Mouse (Mus musculus) stomach, embryonic 14.5 days (tissue): ENCODE measurements around the gene Ccno. TPM values are rescaled to one million over a fixed set of nuclear protein-coding genes. Genes with fewer than 3 reads are reported as not detected.

Experiments used
- ATAC-seq: fragments of 200-750 bp; cut with Nextera tagmentation; 2 replicates; pipeline ENCODE4 v1.8.0; 2017; ENCODE audit warnings: low read depth, moderate TSS enrichment; ENCODE audit not compliant: insufficient number of reproducible peaks, insufficient read depth, low FRiP score
- H3K27ac ChIP-seq: fragments of 300-500 bp; sonication (generic); 2 replicates; pipeline ENCODE4 v1.5.1; 2014; ENCODE audit warnings: mild to moderate bottlenecking, low read length, moderate library complexity, mixed read lengths
- H3K27me3 ChIP-seq: fragments of 300-500 bp; sonication (generic); 2 replicates; pipeline ENCODE4 v1.6.1; 2014; ENCODE audit warnings: low read length, control low read depth, mixed read lengths; ENCODE audit not compliant: control insufficient read depth, insufficient read depth
- H3K36me3 ChIP-seq: fragments of 300-500 bp; sonication (generic); 2 replicates; pipeline ENCODE4 v1.6.1; 2014; ENCODE audit warnings: mild to moderate bottlenecking, control low read depth, low read length, moderate library complexity, mixed read lengths; ENCODE audit not compliant: control insufficient read depth, insufficient read depth
- H3K4me1 ChIP-seq: fragments of 300-500 bp; sonication (generic); 2 replicates; pipeline ENCODE4 v1.6.1; 2014; ENCODE audit warnings: low read length, control low read depth, mixed read lengths; ENCODE audit not compliant: control insufficient read depth, insufficient read depth
- H3K4me2 ChIP-seq: fragments of 300-500 bp; sonication (generic); replicated peaks from 2 replicates; pipeline ENCODE4 v1.6.1; 2014; ENCODE audit warnings: low read depth, low read length, control low read depth
- H3K4me3 ChIP-seq: fragments of 300-500 bp; sonication (generic); 2 replicates; pipeline ENCODE4 v1.5.1; 2014; ENCODE audit warnings: low read depth, low read length, control low read depth
- H3K9ac ChIP-seq: fragments of 300-500 bp; sonication (generic); replicated peaks from 2 replicates; pipeline ENCODE4 v1.6.1; 2014; ENCODE audit warnings: low read depth, mild to moderate bottlenecking, control low read depth, low read length, moderate library complexity, mixed read lengths
- H3K9me3 ChIP-seq: fragments of 300-500 bp; sonication (generic); 2 replicates; pipeline ENCODE4 v1.6.1; 2016; ENCODE audit warnings: low read depth, low read length, control low read depth; ENCODE audit not compliant: control insufficient read depth
- WGBS: fragments of 180-500 bp; shearing (Covaris S2); extraction: QIAGEN DNeasy Blood & Tissue Kit; methylation state at CpG from one replicate; pipeline ENCODE4 v1.1.7; 2014; 5-methylcytosine and 5-hydroxymethylcytosine counted together
- polyA plus RNA-seq: library from polyadenylated mRNA; unstranded; fragments of >200 nt; fragmentation: Nextera tagmentation; extraction: Ambion mirVana; gene quantifications from 2 replicates; pipeline ENCODE4 v1.2.1, GENCODE M21; 2014

Ccno gene
- polyA plus RNA-seq, 1 experiment from 2014 or later = 0.35 TPM

GRCm38 (mm10) chr13:113021521-113021920, 33.9 kb downstream of the Ccno start:
- Histone ChIP-seq H3K4me1 (no peaks in the 10 kb centered on the region), H3K36me3 (no peaks in the 10 kb centered on the region), H3K9ac (no peak overlapping the region), H3K9me3 (no peaks in the 10 kb centered on the region), H3K4me3 (no peak overlapping the region), H3K27ac (no peak overlapping the region), H3K4me2 (no peak overlapping the region), H3K27me3 (no peaks in the 10 kb centered on the region)
- no peak for ATAC-seq
- WGBS = 85% methylated on average over 2 of the region's 2 CpGs

GRCm38 (mm10) chr13:113022467-113022866, 34.9 kb downstream of the Ccno start:
- Histone ChIP-seq H3K4me1 (no peaks in the 10 kb centered on the region), H3K27me3 (no peaks in the 10 kb centered on the region), H3K27ac (no peak overlapping the region), H3K9me3 (no peaks in the 10 kb centered on the region), H3K4me3 (no peak overlapping the region), H3K4me2 (no peak overlapping the region), H3K36me3 (no peaks in the 10 kb centered on the region), H3K9ac (no peak overlapping the region)
- WGBS = 66% methylated on average over 8 of the region's 8 CpGs
- no peak for ATAC-seq

- Histone ChIP-seq H3K9me3 (no peaks in the 10 kb centered on the region), H3K4me2 (no peak overlapping the region), H3K27ac (no peak overlapping the region), H3K27me3 (no peaks in the 10 kb centered on the region), H3K4me3 (no peak overlapping the region), H3K36me3 (no peaks in the 10 kb centered on the region), H3K4me1 (no peaks in the 10 kb centered on the region), H3K9ac (no peak overlapping the region)
- no peak for ATAC-seq
- WGBS = 67% methylated on average over 17 of the region's 17 CpGs
Measured at GRCm38 (mm10) chr13:113023274-113024143, 35.9 kb downstream of the Ccno start.

GRCm38 (mm10) chr13:113031351-113031750, 43.7 kb downstream of the Ccno start:
- no peaks in the 10 kb centered on the region for H3K36me3 ChIP-seq
- no peaks in the 10 kb centered on the region for H3K9me3 ChIP-seq
- no peak overlapping the region for H3K27ac ChIP-seq
- ATAC-seq = no peak
- H3K4me1 ChIP-seq = peaks cover 10% of the 10 kb centered on the region; the same call in 1 of the 2 replicates
- H3K9ac ChIP-seq = no peak overlapping the region
- WGBS = 2% methylated on average over 7 of the region's 7 CpGs
- peak overlapping the region; percentile 50 for H3K4me3 ChIP-seq
- H3K4me2 ChIP-seq = peak overlapping the region; percentile 99
- peaks cover 16% of the 10 kb centered on the region for H3K27me3 ChIP-seq

GRCm38 (mm10) chr13:113031792-113032571, 44.4 kb downstream of the Ccno start:
- peak; percentile 44 for ATAC-seq
- H3K27ac ChIP-seq = no peak overlapping the region
- peak overlapping the region; percentile 99 for H3K4me2 ChIP-seq
- H3K9ac ChIP-seq = peak overlapping the region; percentile 36
- under 1% methylated on average over 40 of the region's 40 CpGs for WGBS
- H3K4me1 ChIP-seq = peaks cover 10% of the 10 kb centered on the region; the same call in 1 of the 2 replicates
- no peaks in the 10 kb centered on the region for H3K9me3 ChIP-seq
- H3K4me3 ChIP-seq = peak overlapping the region; percentile 50
- no peaks in the 10 kb centered on the region for H3K36me3 ChIP-seq
- H3K27me3 ChIP-seq = peaks cover 16% of the 10 kb centered on the region

- peaks cover 16% of the 10 kb centered on the region for H3K27me3 ChIP-seq
- peaks cover 10% of the 10 kb centered on the region; the same call in 1 of the 2 replicates for H3K4me1 ChIP-seq
- no peak for ATAC-seq
Measured at GRCm38 (mm10) chr13:113032831-113033230, 45.2 kb downstream of the Ccno start.

GRCm38 (mm10) chr13:113034271-113034886, 46.8 kb downstream of the Ccno start:
- peak overlapping the region; percentile 55 for H3K4me3 ChIP-seq
- no peak for ATAC-seq
- H3K36me3 ChIP-seq = no peaks in the 10 kb centered on the region
- WGBS = 2% methylated on average over 11 of the region's 11 CpGs
- no peaks in the 10 kb centered on the region for H3K9me3 ChIP-seq
- peaks cover 10% of the 10 kb centered on the region; the same call in 1 of the 2 replicates for H3K4me1 ChIP-seq
- H3K27ac ChIP-seq = no peak overlapping the region
- peaks cover 16% of the 10 kb centered on the region for H3K27me3 ChIP-seq
- H3K9ac ChIP-seq = no peak overlapping the region
- peak overlapping the region; percentile 95 for H3K4me2 ChIP-seq

More at GRCm38 (mm10) chr13:113032831-113033230, 45.2 kb downstream of the Ccno start:
- Histone ChIP-seq H3K4me3 (no peak overlapping the region), H3K9me3 (no peaks in the 10 kb centered on the region), H3K27ac (no peak overlapping the region), H3K36me3 (no peaks in the 10 kb centered on the region), H3K4me2 (no peak overlapping the region), H3K9ac (no peak overlapping the region)

GRCm38 (mm10) chr13:113034950-113035421, 47.4 kb downstream of the Ccno start, which contains the start of gene Cdc20b:
Gene Cdc20b, plus strand, starts transcription at chr13:113035111.
- under 1% methylated on average over 46 of the region's 46 CpGs for WGBS
- ATAC-seq = no peak
- Histone ChIP-seq H3K4me2 (peak within 1 kb of the TSS; percentile 95), H3K9me3 (no peaks in the 10 kb centered on the region), H3K4me3 (peak within 1 kb of the TSS; percentile 55), H3K36me3 (no peaks in the 10 kb centered on the region), H3K4me1 (peaks cover 10% of the 10 kb centered on the region; the same call in 1 of the 2 replicates), H3K27me3 (peaks cover 16% of the 10 kb centered on the region), H3K27ac (no peak within 1 kb of the TSS), H3K9ac (no peak within 1 kb of the TSS; the same call in 1 of the 2 replicates)
